Mouse (Mus musculus) ES-E14 (cell line): ENCODE results near the gene Ctsw. TPM values are rescaled to one million over a fixed set of nuclear protein-coding genes. Genes with fewer than 3 reads are reported as not detected.

Experiments
- DNase-seq: peaks from one replicate; pipeline ENCODE4 v3.0.0-alpha.2; 2013; ENCODE audit warnings: low read depth, low spot score
- H3K27ac ChIP-seq: 2 replicates; pipeline ENCODE4 v1.5.1; 2012; ENCODE audit warnings: low read depth, mild to moderate bottlenecking, low read length, moderate library complexity, mixed read lengths; ENCODE audit not compliant: poor library complexity, insufficient read depth, severe bottlenecking
- H3K36me3 ChIP-seq: 2 replicates; pipeline ENCODE4 v1.6.1; 2012; ENCODE audit warnings: mild to moderate bottlenecking, low read length, moderate library complexity, mixed read lengths; ENCODE audit not compliant: control insufficient read depth, poor library complexity, insufficient read depth, severe bottlenecking
- H3K4me1 ChIP-seq, 2 experiments: fragments of 150-350 bp in 1 of 2; sonication (generic) in 1 of 2; 2 replicates each; pipeline ENCODE4 v1.6.1; 2012; ENCODE audit warnings: low read length in 2 of 2, mild to moderate bottlenecking in 1 of 2, mixed read lengths in 1 of 2; ENCODE audit not compliant: control insufficient read depth in 2 of 2, insufficient read depth in 2 of 2, poor library complexity in 1 of 2
- H3K4me3 ChIP-seq, 2 experiments: fragments of 150-350 bp in 1 of 2; sonication (generic) in 1 of 2; 2 replicates each; pipeline ENCODE4 v1.5.1; 2012; ENCODE audit warnings: low read length in 2 of 2, low read depth in 1 of 2, mild to moderate bottlenecking in 1 of 2, mixed read lengths in 1 of 2; ENCODE audit not compliant: insufficient read depth in 1 of 2, poor library complexity in 1 of 2, severe bottlenecking in 1 of 2
- H3K9ac ChIP-seq: 2 replicates; pipeline ENCODE4 v1.6.1; 2012; ENCODE audit warnings: low read depth, mild to moderate bottlenecking, low read length, mixed read lengths; ENCODE audit not compliant: poor library complexity, insufficient read depth, severe bottlenecking
- H3K9me3 ChIP-seq: fragments of 150-350 bp; sonication (generic); 2 replicates; pipeline ENCODE4 v1.6.1; 2012; ENCODE audit warnings: low read depth, mild to moderate bottlenecking, low read length; ENCODE audit not compliant: control insufficient read depth, insufficient read depth
- CHD2 ChIP-seq: IDR thresholded peaks from 2 replicates; pipeline ENCODE4 v1.6.1; 2014; ENCODE audit warnings: mild to moderate bottlenecking, low read depth, low read length, inconsistent platforms
- HCFC1 ChIP-seq: IDR thresholded peaks from 2 replicates; pipeline ENCODE4 v1.6.1; 2012; ENCODE audit warnings: low read length, inconsistent platforms, borderline replicate concordance; ENCODE audit not compliant: insufficient read depth
- MAFK ChIP-seq: IDR thresholded peaks from 2 replicates; pipeline ENCODE4 v1.6.1; 2014; ENCODE audit warnings: mild to moderate bottlenecking, low read depth, low read length, inconsistent platforms; ENCODE audit not compliant: insufficient read depth
- ZC3H11A ChIP-seq: IDR thresholded peaks from 2 replicates; pipeline ENCODE4 v1.6.1; 2012; ENCODE audit warnings: low read depth, mild to moderate bottlenecking, inconsistent platforms, low read length, borderline replicate concordance
- ZNF384 ChIP-seq: IDR thresholded peaks from 2 replicates; pipeline ENCODE4 v1.6.1; 2012; ENCODE audit warnings: low read depth, low read length, inconsistent platforms
- in situ Hi-C, 2 experiments: fragments of 600-800 bp; cut with MboI; formaldehyde crosslinking; loops; one replicate each; pipeline ENCODE4 v1.15.1; 2025; ENCODE audit warnings: low sequenced_read_pairs in 2 of 2, inconsistent platforms in 1 of 2; ENCODE audit not compliant: unreplicated experiment in 2 of 2
- total RNA-seq: library from RNA; depleted of rRNA; stranded (reverse); fragments of 300-350 nt; gene quantifications from 2 replicates; pipeline ENCODE4 v1.2.3, GENCODE M21; 2012

The Ctsw gene
- total RNA-seq, 1 experiment: 4.5 TPM

- in situ Hi-C loops: no loop called here
- TF ChIP-seq MAFK: no peak
- no peak for TF ChIP-seq CHD2
- TF ChIP-seq ZNF384: no peak
- TF ChIP-seq ZC3H11A: no peak
- TF ChIP-seq HCFC1: no peak
- no peak for DNase-seq
- Histone ChIP-seq H3K9ac (peak overlapping the region; percentile 85; the same call in 1 of the 2 replicates), H3K9me3 (no peaks in the 10 kb centered on the region), H3K27ac (no peak overlapping the region), H3K4me1 (peaks cover 6 to 14% of the 10 kb centered on the region in 2 experiments; a peak in 3 of 4 replicates), H3K4me3 (no peak overlapping the region), H3K36me3 (peaks cover 22% of the 10 kb centered on the region; the same call in 1 of the 2 replicates)
Observed at GRCm38 (mm10) chr19:5422895-5423443, 45.3 kb downstream of the Ctsw start.

DNA sequence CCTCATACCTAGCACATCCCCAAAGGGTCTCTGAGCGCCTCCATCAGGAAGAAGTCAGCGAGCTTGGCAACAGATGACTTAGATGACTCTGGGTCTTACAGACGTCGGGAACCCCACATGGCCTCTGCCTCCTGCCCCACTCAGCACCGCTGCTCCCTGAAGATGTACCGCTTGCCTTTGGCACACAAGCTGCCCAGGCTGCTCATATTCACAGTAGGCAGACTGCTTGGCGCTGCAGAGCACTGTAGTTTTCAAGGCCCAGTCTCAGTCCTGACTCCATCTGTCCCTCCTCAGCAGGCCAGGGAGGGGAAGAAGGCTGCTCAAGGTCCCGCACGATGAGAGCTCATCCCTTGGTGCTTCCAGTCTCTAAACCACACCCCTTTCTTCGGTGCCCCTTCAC lies 46.0 kb downstream of the Ctsw start:
- no peaks in the 10 kb centered on the region for H3K9me3 ChIP-seq
- H3K4me1 ChIP-seq: peaks cover 6 to 14% of the 10 kb centered on the region in 2 experiments; a peak in 3 of 4 replicates
- TF ChIP-seq HCFC1: no peak
- TF ChIP-seq CHD2: no peak
- no peak for TF ChIP-seq ZC3H11A
- TF ChIP-seq MAFK: no peak
- TF ChIP-seq ZNF384: no peak
- no peak overlapping the region for H3K27ac ChIP-seq
- DNase-seq: no peak
- no peak overlapping the region for H3K9ac ChIP-seq
- no peak overlapping the region for H3K4me3 ChIP-seq
- in situ Hi-C loops: no loop called here
- peaks cover 22% of the 10 kb centered on the region; the same call in 1 of the 2 replicates for H3K36me3 ChIP-seq

GRCm38 (mm10) chr19:5421784-5422183 lies 46.5 kb downstream of the Ctsw start:
- H3K27ac ChIP-seq: no peak overlapping the region
- no peak overlapping the region for H3K4me3 ChIP-seq
- no peaks in the 10 kb centered on the region for H3K9me3 ChIP-seq
- no peak overlapping the region for H3K9ac ChIP-seq
- no peak for DNase-seq
- peaks cover 6 to 12% of the 10 kb centered on the region in 2 experiments; a peak in 3 of 4 replicates for H3K4me1 ChIP-seq
- TF ChIP-seq ZNF384 (no peak), MAFK (no peak), HCFC1 (no peak), CHD2 (no peak), ZC3H11A (no peak)
- in situ Hi-C loops: no loop called here
- peaks cover 17% of the 10 kb centered on the region; the same call in 1 of the 2 replicates for H3K36me3 ChIP-seq

DNA sequence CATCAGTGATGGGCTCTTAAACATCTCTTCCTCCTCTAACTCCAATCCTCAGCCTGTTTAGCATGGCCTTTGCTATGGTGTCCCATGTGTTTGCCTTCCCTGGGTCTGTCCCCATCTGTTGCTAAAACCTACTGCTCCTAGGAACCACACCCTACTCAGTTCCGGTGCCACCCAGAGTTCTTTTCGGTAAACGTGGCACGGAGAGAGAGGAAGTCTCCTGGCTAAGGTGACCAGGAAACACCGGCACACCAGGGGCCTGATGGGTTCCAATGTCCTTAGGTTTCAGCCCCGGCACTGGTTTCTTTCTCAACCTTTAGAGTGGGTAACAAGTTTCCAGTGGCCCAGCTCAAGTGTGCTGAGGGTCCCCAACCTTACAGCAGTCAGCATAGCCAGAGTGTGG lies 47.7 kb downstream of the Ctsw start:
- peaks cover 3 to 6% of the 10 kb centered on the region in 2 experiments; a peak in 2 of 4 replicates for H3K4me1 ChIP-seq
- no peak overlapping the region for H3K4me3 ChIP-seq
- in situ Hi-C loops: no loop called here
- H3K36me3 ChIP-seq: peaks cover 10% of the 10 kb centered on the region; the same call in 1 of the 2 replicates
- no peak for TF ChIP-seq ZNF384
- TF ChIP-seq HCFC1: no peak
- TF ChIP-seq CHD2: no peak
- no peak for TF ChIP-seq ZC3H11A
- no peak for TF ChIP-seq MAFK
- no peak overlapping the region for H3K9ac ChIP-seq
- no peaks in the 10 kb centered on the region for H3K9me3 ChIP-seq
- no peak for DNase-seq
- no peak overlapping the region for H3K27ac ChIP-seq

GRCm38 (mm10) chr19:5419630-5420029 lies 48.7 kb downstream of the Ctsw start:
- no peak for TF ChIP-seq MAFK
- no peak for TF ChIP-seq ZC3H11A
- TF ChIP-seq HCFC1: no peak
- TF ChIP-seq CHD2: no peak
- no peak for TF ChIP-seq ZNF384
- no peak for DNase-seq
- peaks cover 10% of the 10 kb centered on the region; the same call in 1 of the 2 replicates for H3K36me3 ChIP-seq

More at GRCm38 (mm10) chr19:5419630-5420029, 48.7 kb downstream of the Ctsw start:
- Histone ChIP-seq H3K27ac (no peak overlapping the region), H3K9me3 (no peaks in the 10 kb centered on the region), H3K4me3 (no peak overlapping the region), H3K4me1 (peaks cover 3 to 6% of the 10 kb centered on the region in 2 experiments; a peak in 2 of 4 replicates), H3K9ac (no peak overlapping the region)
- in situ Hi-C loops: no loop called here
